ENCODE assay signal across 8 mouse cellular contexts in the genomic region with DNA sequence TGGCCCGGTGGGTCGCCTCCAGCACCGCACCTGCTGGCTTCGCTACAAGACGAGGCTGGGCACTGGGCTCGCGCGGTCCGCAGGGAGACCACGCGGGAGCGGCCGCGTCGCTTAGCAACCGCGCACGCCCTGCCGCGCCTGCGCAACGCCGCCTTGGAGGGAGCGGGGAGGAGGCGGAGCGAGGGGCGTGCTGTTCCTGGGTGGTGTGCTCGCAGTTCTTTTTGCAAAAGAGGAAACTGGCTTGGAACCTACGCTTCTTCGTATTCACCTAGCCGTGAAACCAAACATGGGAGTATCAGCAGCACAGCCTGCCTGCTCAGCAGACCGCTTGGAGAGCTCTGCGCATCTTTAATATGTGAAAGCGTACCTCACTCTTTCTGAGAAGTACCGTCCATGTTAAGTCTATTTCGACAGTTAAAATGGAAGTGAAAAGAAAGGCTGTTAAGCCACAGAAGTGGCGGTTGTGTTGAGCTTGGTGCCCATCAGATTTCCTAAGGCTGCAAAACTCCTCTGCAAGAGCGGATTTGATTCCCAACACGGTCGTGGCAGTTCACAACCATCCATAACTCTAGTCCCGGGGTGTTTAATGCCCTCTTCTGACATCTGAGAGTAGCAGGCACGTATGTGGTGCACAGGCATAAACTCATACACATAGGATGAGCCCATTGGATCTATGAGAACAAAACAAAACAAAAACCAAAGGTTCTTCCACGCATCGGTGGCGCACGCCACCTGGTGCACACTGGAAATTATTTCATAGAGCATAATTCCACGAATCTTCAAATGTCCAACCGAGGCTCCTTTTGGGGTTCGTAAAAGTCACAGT. TPM values are rescaled to one million over a fixed set of nuclear protein-coding genes. Genes with fewer than 3 reads are reported as not detected.
DNase-seq lines count a peak whose midpoint lies in the region; ATAC-seq lines count a peak whose summit lies in the region.

A gene (minus strand): TSS at position 150 of the 826 bp plus-strand sequence.

- no peaks in the 10 kb centered on the region for H3K9me3 ChIP-seq in heart, embryonic 14.5 days (ENCODE audit: control insufficient read depth, low read length)
- no peaks in the 10 kb centered on the region for H3K9me3 ChIP-seq in liver, embryonic 15.5 days (replicated peaks)
- H3K9me3 ChIP-seq in neural tube, embryonic 12.5 days = no peaks in the 10 kb centered on the region

- no peaks in the 10 kb centered on the region for H3K36me3 ChIP-seq in heart, embryonic 14.5 days (ENCODE audit: control insufficient read depth, insufficient read depth, low read length)
- peaks cover 8% of the 10 kb centered on the region for H3K36me3 ChIP-seq in liver, embryonic 15.5 days (replicated peaks)
- no peaks in the 10 kb centered on the region for H3K36me3 ChIP-seq in neural tube, embryonic 12.5 days

- DNase-seq in CD4-positive, CD25-positive, alpha-beta regulatory T cell, adult 2 months (ENCODE audit: low read depth, low spot score) = peak; percentile 95
- DNase-seq in brain, embryonic 18.5 days (ENCODE audit: low read depth, low spot score) = peak; percentile 80
- DNase-seq in kidney, postnatal 14 days = peak; percentile 94
- peak; percentile 81 for DNase-seq in telencephalon, adult 2 months (ENCODE audit: low read depth, low spot score)

- H3K4me3 ChIP-seq in heart, embryonic 14.5 days (ENCODE audit: control insufficient read depth in 1 of 2, insufficient read depth in 1 of 2, low read depth in 1 of 2, low read length in 2 of 2) = peak within 1 kb of the TSS; percentile 86 to 91
- H3K4me3 ChIP-seq in liver, embryonic 15.5 days (replicated peaks) = peak within 1 kb of the TSS; percentile 94
- peak within 1 kb of the TSS; percentile 74 for H3K4me3 ChIP-seq in neural tube, embryonic 12.5 days

- ATAC-seq in erythroid progenitor cell, adult 5-6 weeks (replicated peaks; ENCODE audit: low FRiP score, poor library complexity, severe bottlenecking) = peak; percentile 78
- peak; percentile 89 for ATAC-seq in heart, embryonic 14.5 days (ENCODE audit: insufficient number of reproducible peaks, insufficient read depth, low FRiP score, low read depth)
- ATAC-seq in liver, embryonic 15.5 days (ENCODE audit: insufficient read depth) = peak; percentile 96
- ATAC-seq in neural tube, embryonic 12.5 days (ENCODE audit: low FRiP score, low read depth) = peak; percentile 98

- 4% methylated on average over 45 of the region's 49 CpGs for WGBS in heart, embryonic 14.5 days
- WGBS in liver, embryonic 15.5 days (ENCODE audit: insufficient replicate concordance) = 2% methylated on average over 49 of the region's 49 CpGs
- 7% methylated on average over 49 of the region's 49 CpGs for WGBS in neural tube, embryonic 12.5 days

- peak within 1 kb of the TSS; percentile 84 for H3K9ac ChIP-seq in heart, embryonic 14.5 days (ENCODE audit: low read length)
- peak within 1 kb of the TSS; percentile 89 for H3K9ac ChIP-seq in liver, embryonic 15.5 days
- H3K9ac ChIP-seq in neural tube, embryonic 12.5 days = peak within 1 kb of the TSS; percentile 81

- no peaks in the 10 kb centered on the region for H3K27me3 ChIP-seq in heart, embryonic 14.5 days (ENCODE audit: control insufficient read depth, insufficient read depth, low read length)
- no peaks in the 10 kb centered on the region for H3K27me3 ChIP-seq in liver, embryonic 15.5 days
- H3K27me3 ChIP-seq in neural tube, embryonic 12.5 days (replicated peaks) = no peaks in the 10 kb centered on the region

- H3K4me2 ChIP-seq in heart, embryonic 14.5 days (ENCODE audit: low read length) = peak within 1 kb of the TSS; percentile 92
- H3K4me2 ChIP-seq in liver, embryonic 15.5 days = peak within 1 kb of the TSS; percentile 90
- H3K4me2 ChIP-seq in neural tube, embryonic 12.5 days (replicated peaks) = peak within 1 kb of the TSS; percentile 78

- peak within 1 kb of the TSS; percentile 89 to 92 for H3K27ac ChIP-seq in heart, embryonic 14.5 days (replicated peaks in 1 of 2; ENCODE audit: control insufficient read depth in 1 of 2, insufficient read depth in 1 of 2, low read depth in 2 of 2, low read length in 2 of 2)
- peak within 1 kb of the TSS; percentile 94 for H3K27ac ChIP-seq in liver, embryonic 15.5 days (replicated peaks)
- H3K27ac ChIP-seq in neural tube, embryonic 12.5 days = peak within 1 kb of the TSS; percentile 82

- peaks cover 9 to 18% of the 10 kb centered on the region in 2 experiments for H3K4me1 ChIP-seq in heart, embryonic 14.5 days (ENCODE audit: control insufficient read depth in 2 of 2, insufficient read depth in 2 of 2, low read length in 2 of 2)
- H3K4me1 ChIP-seq in liver, embryonic 15.5 days (replicated peaks) = peaks cover 41% of the 10 kb centered on the region
- H3K4me1 ChIP-seq in neural tube, embryonic 12.5 days = peaks cover 5% of the 10 kb centered on the region

RNA-seq across cellular contexts. Expression of the gene that starts here (rescaled TPM):
- total RNA-seq in erythroid progenitor cell, adult 5-6 weeks (2015; ENCODE audit: low replicate concordance) = 25.2 and 25.9 TPM in 2 replicates
- 14.4 and 23.5 TPM in 2 replicates for total RNA-seq in erythroid progenitor cell, adult 5-6 weeks (2017; ENCODE audit: low replicate concordance)
- 1.5 and 1.7 TPM in 2 replicates for polyA plus RNA-seq in heart, embryonic 14.5 days (2014; fragmentation: Nextera tagmentation; extraction: Ambion mirVana)
- 16.6 and 18.3 TPM in 2 replicates for polyA plus RNA-seq in liver, embryonic 15.5 days (2015; fragmentation: Nextera tagmentation; extraction: Ambion mirVana)
- 12.4 and 14.8 TPM in 2 replicates for polyA plus RNA-seq in neural tube, embryonic 12.5 days (2016; fragmentation: Nextera tagmentation; extraction: Ambion mirVana)

Comparison
In these comparisons a context has a peak if more than half of its experiments do, and no peak if none do; other contexts are left out.
1. Peak in every context shown above with its lines: DNase-seq, ATAC-seq, H3K4me3 ChIP-seq and H3K27ac ChIP-seq.